Mouse (Mus musculus) limb, embryonic 12.5 days (tissue): ENCODE measurements around the gene Rem1. TPM values are rescaled to one million over a fixed set of nuclear protein-coding genes. Genes with fewer than 3 reads are reported as not detected.

Experiments
- ATAC-seq: fragments of 200-750 bp; cut with Nextera tagmentation; 2 replicates; pipeline ENCODE4 v1.8.0; 2017; ENCODE audit warnings: low read depth, moderate TSS enrichment; ENCODE audit not compliant: insufficient number of reproducible peaks, insufficient read depth, low FRiP score, low TSS enrichment
- H3K27ac ChIP-seq: fragments of 300-500 bp; sonication (generic); 2 replicates; pipeline ENCODE4 v1.5.1; 2016; ENCODE audit warnings: mild to moderate bottlenecking, moderate library complexity
- H3K27me3 ChIP-seq: fragments of 300-500 bp; sonication (generic); 2 replicates; pipeline ENCODE4 v1.6.1; 2016; ENCODE audit warnings: mild to moderate bottlenecking, moderate library complexity
- H3K36me3 ChIP-seq: fragments of 300-500 bp; sonication (generic); 2 replicates; pipeline ENCODE4 v1.6.1; 2016; ENCODE audit warnings: mild to moderate bottlenecking, moderate library complexity
- H3K4me1 ChIP-seq: fragments of 300-500 bp; sonication (generic); replicated peaks from 2 replicates; pipeline ENCODE4 v1.6.1; 2016
- H3K4me2 ChIP-seq: fragments of 300-500 bp; sonication (generic); 2 replicates; pipeline ENCODE4 v1.6.1; 2016; ENCODE audit warnings: mild to moderate bottlenecking, moderate library complexity
- H3K4me3 ChIP-seq: fragments of 300-500 bp; sonication (generic); replicated peaks from 2 replicates; pipeline ENCODE4 v1.5.1; 2016; ENCODE audit warnings: mild to moderate bottlenecking
- H3K9ac ChIP-seq: fragments of 300-500 bp; sonication (generic); replicated peaks from 2 replicates; pipeline ENCODE4 v1.6.1; 2016; ENCODE audit warnings: mild to moderate bottlenecking, moderate library complexity
- H3K9me3 ChIP-seq: fragments of 300-500 bp; sonication (generic); 2 replicates; pipeline ENCODE4 v1.6.1; 2016; ENCODE audit warnings: mild to moderate bottlenecking, moderate library complexity
- WGBS: fragments of 180-500 bp; shearing (Covaris S2); methylation state at CpG from one replicate; pipeline ENCODE4 v1.1.7; 2016; 5-methylcytosine and 5-hydroxymethylcytosine counted together
- polyA plus RNA-seq: library from polyadenylated mRNA; unstranded; fragments of >200 nt; fragmentation: Nextera tagmentation; extraction: Ambion mirVana; gene quantifications from 2 replicates; pipeline ENCODE4 v1.2.1, GENCODE M21; 2016

The Rem1 gene
- polyA plus RNA-seq, 1 experiment from 2014 or later, result 1.1 TPM

DNA sequence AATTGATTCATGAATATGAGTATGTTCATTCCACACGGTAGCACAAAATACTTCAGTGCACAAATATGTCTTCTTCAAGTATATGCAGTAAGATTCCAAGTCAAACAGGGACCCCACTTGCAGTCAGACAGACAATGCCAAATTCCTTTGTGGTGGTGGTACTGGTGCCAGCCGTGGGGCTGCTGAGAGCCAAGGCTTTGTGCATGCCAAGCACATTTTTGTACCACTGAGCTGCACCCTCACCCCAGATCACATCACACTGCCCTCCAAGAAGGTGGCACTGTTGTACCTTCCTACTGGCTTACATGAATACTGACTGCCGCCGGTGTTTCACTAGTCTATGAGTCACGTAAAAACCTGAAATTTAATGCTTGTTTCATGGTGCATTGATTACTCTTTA is 52.2 kb downstream of the Rem1 start:
- WGBS, result 94% methylated on average over 5 of the region's 5 CpGs
- ATAC-seq, result no peak
- peaks cover 18% of the 10 kb centered on the region for H3K4me1 ChIP-seq
- peaks cover 97% of the 10 kb centered on the region for H3K36me3 ChIP-seq
- no peak overlapping the region for H3K27ac ChIP-seq
- no peak overlapping the region for H3K9ac ChIP-seq
- no peak overlapping the region for H3K4me3 ChIP-seq
- H3K27me3 ChIP-seq, result no peaks in the 10 kb centered on the region
- H3K9me3 ChIP-seq, result no peaks in the 10 kb centered on the region
- no peak overlapping the region for H3K4me2 ChIP-seq

- H3K9ac ChIP-seq, result no peak overlapping the region
- H3K4me2 ChIP-seq, result no peak overlapping the region
- peaks cover 13% of the 10 kb centered on the region for H3K4me1 ChIP-seq
- no peaks in the 10 kb centered on the region for H3K9me3 ChIP-seq
- H3K36me3 ChIP-seq, result peaks cover 98% of the 10 kb centered on the region
- 89% methylated on average over 8 of the region's 8 CpGs for WGBS
- no peaks in the 10 kb centered on the region for H3K27me3 ChIP-seq
- ATAC-seq, result no peak
- H3K27ac ChIP-seq, result no peak overlapping the region
- H3K4me3 ChIP-seq, result no peak overlapping the region
Observed at GRCm38 (mm10) chr2:152679701-152680355, 53.1 kb downstream of the Rem1 start.

- Histone ChIP-seq H3K4me1 (peaks cover 10% of the 10 kb centered on the region; the same call in 1 of the 2 replicates), H3K27me3 (no peaks in the 10 kb centered on the region), H3K4me2 (no peak overlapping the region), H3K27ac (no peak overlapping the region), H3K36me3 (peaks cover 98% of the 10 kb centered on the region), H3K4me3 (no peak overlapping the region), H3K9ac (no peak overlapping the region), H3K9me3 (peaks cover 17% of the 10 kb centered on the region; the same call in 1 of the 2 replicates)
- ATAC-seq, result no peak
- 78% methylated on average over 5 of the region's 5 CpGs for WGBS
Observed at GRCm38 (mm10) chr2:152683086-152683485, 56.3 kb downstream of the Rem1 start.

Other genes starting within 250 kb of the Rem1 start
- gene Sox12, start 228.9 kb upstream of the Rem1 start, polyA plus RNA-seq, result 15.6 and 16.8 TPM in 2 replicates
- gene Zcchc3, start 211.9 kb upstream of the Rem1 start, polyA plus RNA-seq, result 74.1 and 76.6 TPM in 2 replicates
- 0.24 and 0.59 TPM in 2 replicates for gene 6820408C15Rik, start 211.4 kb upstream of the Rem1 start, polyA plus RNA-seq
- gene Defb23, start 162.3 kb upstream of the Rem1 start, polyA plus RNA-seq, result not detected in 2 replicates
- gene Defb20, start 149.9 kb upstream of the Rem1 start, polyA plus RNA-seq, result not detected in 2 replicates
- gene Defb22, start 136.8 kb upstream of the Rem1 start, polyA plus RNA-seq, result not detected in 2 replicates
- gene Defb26, start 115.3 kb upstream of the Rem1 start, polyA plus RNA-seq, result not detected in 2 replicates
- not detected in 2 replicates for gene Defb28, start 108.7 kb upstream of the Rem1 start, polyA plus RNA-seq
- gene Defb29, start 86.9 kb upstream of the Rem1 start, polyA plus RNA-seq, result not detected in 2 replicates
- not detected in 2 replicates for gene Gm17416, start 57.6 kb upstream of the Rem1 start, polyA plus RNA-seq
- not detected in 2 replicates for gene Defb21, start 54.2 kb upstream of the Rem1 start, polyA plus RNA-seq
- not detected in 2 replicates for gene Defb19, start 46.6 kb upstream of the Rem1 start, polyA plus RNA-seq
- gene Defb45, start 27.6 kb upstream of the Rem1 start, polyA plus RNA-seq, result not detected in 2 replicates
- gene Defb36, start 22.6 kb upstream of the Rem1 start, polyA plus RNA-seq, result not detected in 2 replicates
- gene Defb25, start 3.9 kb upstream of the Rem1 start, polyA plus RNA-seq, result not detected in 2 replicates
- gene H13, start 42.5 kb downstream of the Rem1 start, polyA plus RNA-seq, result 129 and 135 TPM in 2 replicates
- gene Mcts2, start 60.1 kb downstream of the Rem1 start, polyA plus RNA-seq, result 36.3 and 39.2 TPM in 2 replicates
- gene Id1, start 109.3 kb downstream of the Rem1 start, polyA plus RNA-seq, result 299 and 330 TPM in 2 replicates
- 29.9 and 30.6 TPM in 2 replicates for gene Cox4i2, start 127.2 kb downstream of the Rem1 start, polyA plus RNA-seq
- 107 and 110 TPM in 2 replicates for gene Bcl2l1, start 204.8 kb downstream of the Rem1 start, polyA plus RNA-seq
- gene Tpx2, start 221.0 kb downstream of the Rem1 start, polyA plus RNA-seq, result 110 and 114 TPM in 2 replicates